Mouse (Mus musculus) frontal cortex, postnatal 25 days (tissue): ENCODE measurements around the gene Gm49358.

ENCODE experiments used
- DNase-seq, 2 experiments: peaks; one replicate each; pipeline ENCODE4 v3.0.0; 2022; ENCODE audit warnings: low spot score in 2 of 2

The Gm49358 gene

DNA sequence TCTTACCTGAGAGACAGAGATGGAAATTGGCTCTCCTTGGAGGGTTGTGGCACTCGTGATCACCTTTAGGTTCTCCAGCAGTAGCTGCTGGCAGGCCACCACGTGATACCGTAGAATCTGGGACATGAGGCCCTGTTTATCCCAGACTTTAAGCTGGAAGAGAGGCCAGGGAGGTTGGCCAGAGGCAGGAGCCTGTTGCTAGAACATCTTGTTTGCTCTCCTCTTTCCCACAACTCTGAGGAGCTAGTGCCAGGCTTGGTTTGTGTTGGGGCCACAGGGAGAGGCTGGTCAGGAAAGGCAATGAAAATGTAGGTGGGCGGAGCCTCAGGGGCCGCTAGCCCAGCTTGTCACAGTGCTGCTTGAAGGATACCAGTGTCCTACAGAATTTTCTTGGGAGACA lies 108.8 kb downstream of the Gm49358 start:
- DNase-seq: no peak

DNA sequence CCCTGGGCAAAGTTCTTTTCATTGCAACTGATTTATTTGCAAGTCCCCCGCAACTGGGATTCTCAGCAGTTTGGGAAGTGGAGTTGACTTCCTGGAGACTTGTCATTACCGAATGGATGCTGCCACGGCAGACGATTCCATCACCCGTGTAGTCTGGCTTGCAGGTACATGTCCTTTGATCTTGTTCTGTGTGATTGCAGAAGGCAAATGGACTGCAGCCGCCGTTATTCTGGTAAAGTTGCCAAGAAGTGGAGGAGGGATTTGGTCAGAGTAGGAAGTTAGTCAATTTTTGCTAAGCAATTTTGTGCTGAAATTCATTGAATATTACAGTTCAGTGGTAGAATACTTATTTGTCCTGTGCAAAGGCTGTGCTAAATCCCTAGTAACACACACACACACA lies 114.9 kb downstream of the Gm49358 start:
- DNase-seq: no peak

DNA sequence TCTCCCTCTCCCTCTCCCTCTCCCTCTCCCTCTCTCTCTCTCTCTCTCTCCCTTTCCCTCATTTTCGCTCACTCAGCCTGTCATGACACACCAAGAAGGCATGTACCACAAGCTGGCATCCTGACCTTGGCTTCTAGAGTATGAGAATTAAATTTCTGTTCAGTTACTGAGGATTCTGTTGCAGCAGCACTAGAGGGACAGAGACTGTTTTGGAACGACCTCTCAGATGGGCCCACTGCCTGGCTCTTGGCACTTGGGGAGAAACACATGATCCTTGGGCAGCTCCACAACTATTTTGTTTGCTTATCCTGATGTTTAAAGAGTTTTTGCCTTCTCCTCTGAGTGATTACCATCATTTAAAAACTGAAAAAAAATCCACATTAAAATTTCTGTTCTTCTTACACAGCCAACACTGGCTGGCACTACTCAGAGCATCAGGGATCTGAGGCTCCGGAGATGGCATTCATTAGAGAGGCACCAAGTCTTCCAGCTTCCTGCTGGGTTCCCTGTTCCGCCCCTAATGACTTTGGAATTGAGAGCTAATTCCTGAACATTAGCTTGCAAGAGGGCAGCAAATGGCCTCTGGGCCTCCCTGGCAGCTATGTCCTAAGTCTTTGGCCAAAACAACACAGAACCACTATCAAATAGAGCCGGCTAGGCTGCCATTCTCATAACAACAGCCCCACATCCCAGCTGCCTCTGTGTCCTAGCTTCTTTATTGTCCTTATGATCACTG lies 116.5 kb downstream of the Gm49358 start:
- no peak for DNase-seq

DNA sequence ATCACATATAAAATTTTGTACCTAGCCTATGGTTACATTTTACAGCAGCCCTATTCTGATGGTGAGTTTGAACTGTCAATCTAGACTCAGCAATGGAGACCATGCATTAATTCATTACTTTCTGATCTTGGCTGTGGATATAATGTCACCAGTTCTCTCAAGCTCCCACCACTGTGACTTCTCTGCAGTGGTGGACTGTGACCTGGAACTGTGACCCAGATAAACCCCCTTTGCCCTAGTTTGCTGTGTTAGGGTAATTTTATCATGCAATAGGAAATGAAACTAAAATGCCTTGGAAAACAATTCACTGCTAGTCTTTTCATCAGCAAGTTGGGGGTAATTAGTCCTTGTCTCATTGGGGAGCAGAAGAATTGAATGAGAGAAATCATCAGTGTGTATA lies 117.7 kb downstream of the Gm49358 start:
- no peak for DNase-seq
